Mouse (Mus musculus) MEL (cell line): ENCODE data around the gene Ercc6. TPM values are rescaled to one million over a fixed set of nuclear protein-coding genes. Genes with fewer than 3 reads are reported as not detected.

Experiments used
- DNase-seq: peaks from one replicate; pipeline ENCODE4 v3.0.0; 2011; ENCODE audit warnings: low read depth, low spot score
- H3K27ac ChIP-seq: 2 replicates; pipeline ENCODE4 v1.5.1; 2012; ENCODE audit warnings: low read depth, mild to moderate bottlenecking, control low read depth, low read length, moderate library complexity; ENCODE audit not compliant: control insufficient read depth
- H3K27me3 ChIP-seq, 2 experiments: fragments of 150-350 bp in 1 of 2; sonication (generic) in 1 of 2; 2 replicates each; pipeline ENCODE4 v1.6.1; 2012; ENCODE audit warnings: low read length in 2 of 2, mild to moderate bottlenecking in 2 of 2, improper control_type of control experiment in 1 of 2, moderate library complexity in 1 of 2; ENCODE audit not compliant: insufficient read depth in 2 of 2, control insufficient read depth in 1 of 2
- H3K36me3 ChIP-seq, 2 experiments: 2 replicates each; pipeline ENCODE4 v1.6.1; 2012 to 2014; ENCODE audit warnings: low read length in 2 of 2, improper control_type of control experiment in 1 of 2, inconsistent platforms in 1 of 2, mild to moderate bottlenecking in 1 of 2; ENCODE audit not compliant: insufficient read depth in 2 of 2, control insufficient read depth in 1 of 2
- H3K4me1 ChIP-seq, 2 experiments: fragments of 150-350 bp in 1 of 2; sonication (generic) in 1 of 2; 2 replicates each; pipeline ENCODE4 v1.6.1; 2012; ENCODE audit warnings: low read length in 2 of 2, improper control_type of control experiment in 1 of 2, mild to moderate bottlenecking in 1 of 2; ENCODE audit not compliant: insufficient read depth in 2 of 2, control insufficient read depth in 1 of 2
- H3K4me3 ChIP-seq, 2 experiments: fragments of 150-350 bp in 1 of 2; sonication (generic) in 1 of 2; 2 replicates each; pipeline ENCODE4 v1.5.1; 2012; ENCODE audit warnings: low read depth in 2 of 2, low read length in 2 of 2, mild to moderate bottlenecking in 2 of 2, moderate library complexity in 2 of 2, control low read depth in 1 of 2, improper control_type of control experiment in 1 of 2; ENCODE audit not compliant: control insufficient read depth in 1 of 2, insufficient read depth in 1 of 2
- H3K79me2 ChIP-seq: 2 replicates; pipeline ENCODE4 v1.6.1; 2012; ENCODE audit warnings: mild to moderate bottlenecking, low read length, moderate library complexity; ENCODE audit not compliant: control insufficient read depth, poor library complexity, insufficient read depth
- H3K9ac ChIP-seq: 2 replicates; pipeline ENCODE4 v1.6.1; 2012; ENCODE audit warnings: low read depth, mild to moderate bottlenecking, control low read depth, low read length, moderate library complexity; ENCODE audit not compliant: control insufficient read depth, poor library complexity, severe bottlenecking
- H3K9me3 ChIP-seq: fragments of 150-350 bp; sonication (generic); replicated peaks from 2 replicates; pipeline ENCODE4 v1.6.1; 2012; ENCODE audit warnings: mild to moderate bottlenecking, low read length, improper control_type of control experiment, moderate library complexity; ENCODE audit not compliant: insufficient read depth
- CHD1 ChIP-seq: IDR thresholded peaks from 2 replicates; pipeline ENCODE4 v1.6.1; 2012; ENCODE audit warnings: low read depth, mild to moderate bottlenecking, inconsistent platforms, low read length, improper control_type of control experiment
- CTCF ChIP-seq, 3 experiments: IDR thresholded peaks in 2 of 3; conservative IDR thresholded peaks in 1 of 3; 2 replicates each; pipeline ENCODE4 v1.5.1; 2011 to 2012; ENCODE audit warnings: low read length in 3 of 3, low read depth in 2 of 3, mild to moderate bottlenecking in 2 of 3, improper control_type of control experiment in 1 of 3, inconsistent platforms in 1 of 3, mixed read lengths in 1 of 3, moderate library complexity in 1 of 3; ENCODE audit not compliant: control insufficient read depth in 1 of 3, insufficient read depth in 1 of 3, poor library complexity in 1 of 3, severe bottlenecking in 1 of 3
- ELF1 ChIP-seq: IDR thresholded peaks from 2 replicates; pipeline ENCODE4 v1.6.1; 2014; ENCODE audit warnings: low read depth, mild to moderate bottlenecking, inconsistent platforms, low read length, improper control_type of control experiment, moderate library complexity
- EP300 ChIP-seq, 2 experiments: IDR thresholded peaks; 2 replicates each; pipeline ENCODE4 v1.6.1; 2011; ENCODE audit warnings: improper control_type of control experiment in 2 of 2, low read length in 2 of 2, low read depth in 1 of 2, mild to moderate bottlenecking in 1 of 2
- GATA1 ChIP-seq: IDR thresholded peaks from 2 replicates; pipeline ENCODE4 v1.6.1; 2011; ENCODE audit warnings: low read depth, low read length, improper control_type of control experiment
- MEF2A ChIP-seq: IDR thresholded peaks from 2 replicates; pipeline ENCODE4 v1.6.1; 2014; ENCODE audit warnings: low read depth, mild to moderate bottlenecking, inconsistent platforms, low read length, improper control_type of control experiment; ENCODE audit not compliant: poor library complexity, insufficient replicate concordance, severe bottlenecking; ENCODE audit errors: extremely low read depth
- MXI1 ChIP-seq: IDR thresholded peaks from 2 replicates; pipeline ENCODE4 v1.6.1; 2011; ENCODE audit warnings: mild to moderate bottlenecking, low read depth, low read length, improper control_type of control experiment
- MYB ChIP-seq: IDR thresholded peaks from 2 replicates; pipeline ENCODE4 v1.6.1; 2011; ENCODE audit warnings: mild to moderate bottlenecking, low read depth, low read length, improper control_type of control experiment
- NRF1 ChIP-seq: IDR thresholded peaks from 2 replicates; pipeline ENCODE4 v1.6.1; 2014; ENCODE audit warnings: low read depth, mild to moderate bottlenecking, inconsistent platforms, low read length, improper control_type of control experiment, moderate library complexity; ENCODE audit not compliant: poor library complexity, insufficient read depth, severe bottlenecking
- POLR2A ChIP-seq, 2 experiments: IDR thresholded peaks; 2 replicates each; pipeline ENCODE4 v1.6.1; 2011 to 2012; ENCODE audit warnings: low read length in 2 of 2, mild to moderate bottlenecking in 2 of 2, control low read depth in 1 of 2, improper control_type of control experiment in 1 of 2, low read depth in 1 of 2, moderate library complexity in 1 of 2; ENCODE audit not compliant: control insufficient read depth in 1 of 2, insufficient read depth in 1 of 2, poor library complexity in 1 of 2
- POLR2AphosphoS2 ChIP-seq: IDR thresholded peaks from 2 replicates; pipeline ENCODE4 v1.6.1; 2011; ENCODE audit warnings: low read length, improper control_type of control experiment
- SIN3A ChIP-seq: IDR thresholded peaks from 2 replicates; pipeline ENCODE4 v1.6.1; 2012; ENCODE audit warnings: low read length, improper control_type of control experiment, inconsistent platforms
- SMC3 ChIP-seq: IDR thresholded peaks from 2 replicates; pipeline ENCODE4 v1.6.1; 2011; ENCODE audit warnings: low read depth, low read length, improper control_type of control experiment
- TCF12 ChIP-seq: IDR thresholded peaks from 2 replicates; pipeline ENCODE4 v1.6.1; 2014; ENCODE audit warnings: low read depth, mild to moderate bottlenecking, inconsistent platforms, low read length, improper control_type of control experiment, moderate library complexity
- USF1 ChIP-seq: IDR thresholded peaks from 2 replicates; pipeline ENCODE4 v1.6.1; 2014; ENCODE audit warnings: low read depth, mild to moderate bottlenecking, inconsistent platforms, low read length, improper control_type of control experiment, moderate library complexity
- USF2 ChIP-seq, 2 experiments: IDR thresholded peaks; 2 replicates each; pipeline ENCODE4 v1.6.1; 2011 to 2012; ENCODE audit warnings: improper control_type of control experiment in 2 of 2, low read length in 2 of 2, borderline replicate concordance in 1 of 2, inconsistent platforms in 1 of 2, low read depth in 1 of 2, mild to moderate bottlenecking in 1 of 2; ENCODE audit not compliant: insufficient read depth in 1 of 2
- ZKSCAN1 ChIP-seq: IDR thresholded peaks from 2 replicates; pipeline ENCODE4 v1.6.1; 2012; ENCODE audit warnings: low read depth, mild to moderate bottlenecking, inconsistent platforms, low read length, improper control_type of control experiment, moderate library complexity
- ZMIZ1 ChIP-seq: IDR thresholded peaks from 2 replicates; pipeline ENCODE4 v1.6.1; 2012; ENCODE audit warnings: low read depth, mild to moderate bottlenecking, inconsistent platforms, low read length, improper control_type of control experiment, moderate library complexity
- polyA plus RNA-seq, 2 experiments: library from polyadenylated mRNA; stranded (reverse) in 1 of 2; unstranded in 1 of 2; fragments of >175 nt in 1 of 2; fragments of >200 nt in 1 of 2; gene quantifications; 2 replicates each; pipeline versions ENCODE4 v1.2.1 to v1.2.4; 2012; ENCODE audit warnings: low replicate concordance in 2 of 2, low read depth in 1 of 2; ENCODE audit not compliant: insufficient read length in 2 of 2, insufficient read depth in 1 of 2, missing spikeins in 1 of 2
- total RNA-seq: library from RNA; depleted of rRNA; stranded (reverse); fragments of 300-350 nt; gene quantifications from 2 replicates; pipeline ENCODE4 v1.2.3, GENCODE M21; 2012

Gene Ercc6
- total and polyA plus RNA-seq, 3 experiments, result 15.1 to 186 (median 15.4) TPM

DNA sequence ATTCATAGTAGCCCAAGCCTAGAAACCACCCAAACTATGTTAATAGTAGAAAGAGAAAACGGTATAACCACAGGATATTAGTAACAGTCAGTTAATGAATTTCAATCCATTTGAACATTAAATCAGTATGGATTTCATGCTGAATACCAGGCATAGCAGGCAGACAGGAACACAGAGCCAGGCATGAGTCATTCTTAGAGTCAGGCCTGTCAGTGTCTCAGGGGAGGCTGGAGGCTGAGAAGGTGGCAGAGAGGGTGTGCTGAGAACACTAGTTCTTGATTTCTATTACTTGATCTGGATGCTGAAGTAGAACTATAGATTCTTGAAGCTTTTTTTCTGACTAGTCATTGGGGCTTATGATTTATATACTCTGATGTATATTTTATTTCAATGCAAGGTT lies 10.8 kb downstream of the Ercc6 start:
- no peak overlapping the region for H3K9ac ChIP-seq
- no peak overlapping the region for H3K4me3 ChIP-seq
- H3K36me3 ChIP-seq, result peaks cover 0 to 26% of the 10 kb centered on the region in 2 experiments; a peak in 2 of 4 replicates
- TF ChIP-seq ZMIZ1 (no peak), USF1 (no peak), GATA1 (no peak), MYB (no peak), CHD1 (no peak)
- no peaks in the 10 kb centered on the region for H3K9me3 ChIP-seq
- DNase-seq, result no peak
- peaks cover 6% of the 10 kb centered on the region; the same call in 1 of the 2 replicates for H3K79me2 ChIP-seq
- no peak overlapping the region for H3K27ac ChIP-seq
- no peaks in the 10 kb centered on the region for H3K27me3 ChIP-seq
- H3K4me1 ChIP-seq, result no peaks in the 10 kb centered on the region

DNA sequence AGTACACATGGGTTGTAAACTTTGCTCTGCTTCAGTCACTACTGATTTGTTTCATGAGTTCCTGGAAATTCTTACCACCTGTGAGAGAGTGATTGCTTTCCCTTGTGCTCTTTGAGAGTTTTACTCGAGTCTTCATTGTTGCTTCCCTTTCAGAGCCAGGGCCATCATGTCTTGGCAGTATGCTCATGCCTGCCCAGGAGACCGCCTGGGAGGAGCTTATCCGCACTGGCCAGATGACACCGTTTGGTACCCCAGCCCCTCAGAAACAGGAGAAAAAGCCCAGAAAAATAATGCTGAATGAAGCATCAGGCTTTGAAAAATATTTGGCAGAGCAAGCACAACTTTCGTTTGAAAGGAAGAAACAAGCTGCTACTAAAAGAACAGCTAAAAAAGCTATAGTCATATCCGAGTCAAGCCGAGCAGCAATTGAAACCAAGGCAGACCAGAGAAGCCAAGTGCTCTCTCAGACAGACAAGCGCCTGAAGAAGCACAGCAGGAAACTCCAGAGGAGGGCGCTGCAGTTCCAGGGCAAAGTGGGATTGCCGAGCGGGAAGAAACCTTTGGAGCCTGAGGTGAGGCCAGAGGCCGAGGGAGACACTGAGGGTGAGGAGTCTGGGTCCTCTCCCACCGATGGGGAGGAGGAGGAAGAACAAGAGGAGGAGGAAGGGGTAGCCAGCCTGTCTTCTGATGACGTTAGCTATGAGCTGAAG lies 12.8 kb downstream of the Ercc6 start:
- no peak overlapping the region for H3K27ac ChIP-seq
- TF ChIP-seq MXI1 (no peak), ZMIZ1 (no peak), POLR2A (IDR thresholded peaks at IDR 0.05; ENCODE audit: control insufficient read depth in 1 of 2, insufficient read depth in 1 of 2, low read depth in 1 of 2, low read length in 2 of 2, poor library complexity in 1 of 2) (no peak), CTCF (IDR thresholded peaks at IDR 0.05 in 2 of 3, conservative IDR thresholded peaks at IDR 0.05 in 1 of 3; ENCODE audit: control insufficient read depth in 1 of 3, insufficient read depth in 1 of 3, low read depth in 2 of 3, low read length in 3 of 3, poor library complexity in 1 of 3, severe bottlenecking in 1 of 3) (no peak), NRF1 (no peak), USF2 (IDR thresholded peaks at IDR 0.05; ENCODE audit: borderline replicate concordance in 1 of 2, insufficient read depth in 1 of 2, low read depth in 1 of 2, low read length in 2 of 2) (no peak), SMC3 (no peak), USF1 (no peak), MEF2A (no peak), POLR2AphosphoS2 (no peak), SIN3A (no peak), ZKSCAN1 (no peak), MYB (no peak), EP300 (IDR thresholded peaks at IDR 0.05; ENCODE audit: low read depth in 1 of 2, low read length in 2 of 2) (no peak), ELF1 (no peak), TCF12 (no peak)
- TF ChIP-seq, all 39 proteins: peak for 0
- Histone ChIP-seq H3K79me2 (peaks cover 6% of the 10 kb centered on the region; the same call in 1 of the 2 replicates), H3K4me1 (no peaks in the 10 kb centered on the region), H3K36me3 (peaks cover 0 to 22% of the 10 kb centered on the region in 2 experiments; a peak in 2 of 4 replicates), H3K27me3 (no peaks in the 10 kb centered on the region), H3K4me3 (no peak overlapping the region), H3K9me3 (no peaks in the 10 kb centered on the region), H3K9ac (no peak overlapping the region)
- DNase-seq, result no peak
